Mouse (Mus musculus) layer of hippocampus, adult 11-12 months (tissue): ENCODE data around the gene Sparc.

Source experiments
- DNase-seq: peaks from one replicate; pipeline ENCODE4 v3.0.0; 2022; ENCODE audit warnings: low spot score

Sparc gene

GRCm38 (mm10) chr11:55405601-55406469 lies 17.1 kb downstream of the Sparc start:
- DNase-seq = no peak

- no peak for DNase-seq
Observed at GRCm38 (mm10) chr11:55404659-55405457, 18.1 kb downstream of the Sparc start.

GRCm38 (mm10) chr11:55400863-55401262 lies 22.1 kb downstream of the Sparc start:
- DNase-seq = no peak

GRCm38 (mm10) chr11:55398371-55398770 lies 24.6 kb downstream of the Sparc start:
- DNase-seq = no peak

GRCm38 (mm10) chr11:55397441-55397840 lies 25.5 kb downstream of the Sparc start:
- no peak for DNase-seq

- no peak for DNase-seq
Observed at GRCm38 (mm10) chr11:55397036-55397435, 25.9 kb downstream of the Sparc start.

GRCm38 (mm10) chr11:55395073-55395642 lies 27.8 kb downstream of the Sparc start:
- DNase-seq = no peak

- no peak for DNase-seq
Observed at GRCm38 (mm10) chr11:55394592-55394991, 28.4 kb downstream of the Sparc start.

GRCm38 (mm10) chr11:55392474-55392873 lies 30.5 kb downstream of the Sparc start:
- peak; percentile 15 for DNase-seq

- DNase-seq = peak; percentile 62
Observed at GRCm38 (mm10) chr11:55389778-55390177, 33.2 kb downstream of the Sparc start.

- DNase-seq = no peak
Observed at GRCm38 (mm10) chr11:55387576-55387975, 35.4 kb downstream of the Sparc start.

GRCm38 (mm10) chr11:55386424-55387063 lies 36.4 kb downstream of the Sparc start:
- peak; percentile 91 for DNase-seq

GRCm38 (mm10) chr11:55383463-55384045 lies 39.4 kb downstream of the Sparc start:
- DNase-seq = no peak

GRCm38 (mm10) chr11:55380908-55381307 lies 42.1 kb downstream of the Sparc start:
- DNase-seq = no peak

- peak; percentile 56 for DNase-seq
Observed at GRCm38 (mm10) chr11:55378371-55378770, 44.6 kb downstream of the Sparc start.

GRCm38 (mm10) chr11:55373838-55374237 lies 49.1 kb downstream of the Sparc start:
- DNase-seq = no peak

- DNase-seq = no peak
Observed at GRCm38 (mm10) chr11:55373373-55373772, 49.6 kb downstream of the Sparc start.

- no peak for DNase-seq
Observed at GRCm38 (mm10) chr11:55372001-55372400, 51.0 kb downstream of the Sparc start.

GRCm38 (mm10) chr11:55369093-55369471 lies 53.9 kb downstream of the Sparc start:
- no peak for DNase-seq

- DNase-seq = no peak
Observed at GRCm38 (mm10) chr11:55368388-55369092, 54.4 kb downstream of the Sparc start.

- DNase-seq = no peak
Observed at GRCm38 (mm10) chr11:55367783-55368182, 55.2 kb downstream of the Sparc start.
